Mouse (Mus musculus) liver, adult 2 months (tissue): ENCODE measurements around the gene Gorasp2.

Experiments used
- CTCF ChIP-seq: fragments of 200-500 bp; IDR thresholded peaks from 2 replicates; pipeline ENCODE4 v1.5.1; 2011; ENCODE audit warnings: low read depth, low read length, control low read depth
- POLR2A ChIP-seq: fragments of 200-500 bp; IDR thresholded peaks from 2 replicates; pipeline ENCODE4 v1.6.1; 2011; ENCODE audit warnings: low read length, control low read depth; ENCODE audit not compliant: insufficient read depth; ENCODE audit errors: extremely low read depth

- TF ChIP-seq CTCF: no peak
- no peak for TF ChIP-seq POLR2A
Measured at GRCm38 (mm10) chr2:70695712-70696111, 34.3 kb downstream of the Gorasp2 start.
